Mouse (Mus musculus) stomach, embryonic 16.5 days (tissue): ENCODE data around the gene Rps6kc1. TPM values are rescaled to one million over a fixed set of nuclear protein-coding genes. Genes with fewer than 3 reads are reported as not detected.

ENCODE experiments used
- ATAC-seq: fragments of 200-750 bp; cut with Nextera tagmentation; 2 replicates; pipeline ENCODE4 v1.8.0; 2017; ENCODE audit warnings: moderate number of reproducible peaks, moderate TSS enrichment; ENCODE audit not compliant: insufficient read depth, low FRiP score
- H3K27ac ChIP-seq: fragments of 300-500 bp; sonication (generic); 2 replicates; pipeline ENCODE4 v1.5.1; 2014; ENCODE audit warnings: low read length
- H3K27me3 ChIP-seq: fragments of 300-500 bp; sonication (generic); 2 replicates; pipeline ENCODE4 v1.6.1; 2014; ENCODE audit warnings: low read length, control low read depth, mixed read lengths; ENCODE audit not compliant: control insufficient read depth, insufficient read depth
- H3K36me3 ChIP-seq: fragments of 300-500 bp; sonication (generic); 2 replicates; pipeline ENCODE4 v1.6.1; 2014; ENCODE audit warnings: low read length; ENCODE audit not compliant: control insufficient read depth, insufficient read depth
- H3K4me1 ChIP-seq: fragments of 300-500 bp; sonication (generic); 2 replicates; pipeline ENCODE4 v1.6.1; 2014; ENCODE audit warnings: low read length, control low read depth, mixed read lengths; ENCODE audit not compliant: control insufficient read depth, insufficient read depth
- H3K4me2 ChIP-seq: fragments of 300-500 bp; sonication (generic); 2 replicates; pipeline ENCODE4 v1.6.1; 2014; ENCODE audit warnings: low read depth, low read length, mixed read lengths
- H3K4me3 ChIP-seq: fragments of 300-500 bp; sonication (generic); replicated peaks from 2 replicates; pipeline ENCODE4 v1.5.1; 2014; ENCODE audit warnings: mild to moderate bottlenecking, low read length
- H3K9ac ChIP-seq: fragments of 300-500 bp; sonication (generic); 2 replicates; pipeline ENCODE4 v1.6.1; 2014; ENCODE audit warnings: low read length
- H3K9me3 ChIP-seq: fragments of 300-500 bp; sonication (generic); replicated peaks from 2 replicates; pipeline ENCODE4 v1.6.1; 2016; ENCODE audit warnings: low read length, control low read depth; ENCODE audit not compliant: control insufficient read depth
- WGBS: fragments of 180-500 bp; shearing (Covaris S2); extraction: QIAGEN DNeasy Blood & Tissue Kit; methylation state at CpG from one replicate; pipeline ENCODE4 v1.1.7; 2014; 5-methylcytosine and 5-hydroxymethylcytosine counted together
- polyA plus RNA-seq: library from polyadenylated mRNA; unstranded; fragments of >200 nt; fragmentation: Nextera tagmentation; extraction: Ambion mirVana; gene quantifications from 2 replicates; pipeline ENCODE4 v1.2.1, GENCODE M21; 2015

Gene Rps6kc1
- polyA plus RNA-seq, 1 experiment from 2014 or later = 12.6 TPM

GRCm38 (mm10) chr1:190664767-190665489 is 246.6 kb downstream of the Rps6kc1 start:
- Histone ChIP-seq H3K4me3 (no peak overlapping the region), H3K27ac (no peak overlapping the region), H3K9ac (no peak overlapping the region), H3K9me3 (no peaks in the 10 kb centered on the region), H3K36me3 (no peaks in the 10 kb centered on the region), H3K4me2 (no peak overlapping the region), H3K4me1 (no peaks in the 10 kb centered on the region), H3K27me3 (no peaks in the 10 kb centered on the region)
- ATAC-seq = peak; percentile 33; the same call in 1 of the 2 replicates
- WGBS = 83% methylated on average over 21 of the region's 21 CpGs

- no peaks in the 10 kb centered on the region for H3K9me3 ChIP-seq
Observed at GRCm38 (mm10) chr1:190663996-190664395, 247.6 kb downstream of the Rps6kc1 start.

GRCm38 (mm10) chr1:190662736-190663135 is 248.8 kb downstream of the Rps6kc1 start:
- WGBS = 71% methylated on average over 5 of the region's 5 CpGs
- no peaks in the 10 kb centered on the region for H3K9me3 ChIP-seq
- no peak overlapping the region for H3K9ac ChIP-seq
- H3K27me3 ChIP-seq = no peaks in the 10 kb centered on the region
- H3K4me2 ChIP-seq = no peak overlapping the region
- no peaks in the 10 kb centered on the region for H3K36me3 ChIP-seq
- H3K4me3 ChIP-seq = no peak overlapping the region
- no peaks in the 10 kb centered on the region for H3K4me1 ChIP-seq
- no peak for ATAC-seq
- H3K27ac ChIP-seq = no peak overlapping the region

More at GRCm38 (mm10) chr1:190663996-190664395, 247.6 kb downstream of the Rps6kc1 start:
- WGBS = 89% methylated on average over 4 of the region's 4 CpGs
- ATAC-seq = no peak
- H3K27ac ChIP-seq = no peak overlapping the region
- H3K27me3 ChIP-seq = no peaks in the 10 kb centered on the region
- H3K9ac ChIP-seq = no peak overlapping the region
- no peaks in the 10 kb centered on the region for H3K4me1 ChIP-seq
- no peak overlapping the region for H3K4me2 ChIP-seq
- no peaks in the 10 kb centered on the region for H3K36me3 ChIP-seq
- no peak overlapping the region for H3K4me3 ChIP-seq

GRCm38 (mm10) chr1:190661764-190662163 is 249.8 kb downstream of the Rps6kc1 start:
- Histone ChIP-seq H3K27ac (no peak overlapping the region), H3K4me3 (no peak overlapping the region), H3K9ac (no peak overlapping the region), H3K4me1 (no peaks in the 10 kb centered on the region), H3K27me3 (no peaks in the 10 kb centered on the region), H3K9me3 (no peaks in the 10 kb centered on the region), H3K4me2 (no peak overlapping the region), H3K36me3 (no peaks in the 10 kb centered on the region)
- WGBS = 51% methylated on average over 4 of the region's 4 CpGs
- no peak for ATAC-seq

GRCm38 (mm10) chr1:190661249-190661648 is 250.3 kb downstream of the Rps6kc1 start:
- Histone ChIP-seq H3K9ac (no peak overlapping the region), H3K27ac (no peak overlapping the region), H3K36me3 (no peaks in the 10 kb centered on the region), H3K27me3 (no peaks in the 10 kb centered on the region), H3K4me3 (no peak overlapping the region), H3K9me3 (no peaks in the 10 kb centered on the region), H3K4me1 (no peaks in the 10 kb centered on the region), H3K4me2 (no peak overlapping the region)
- WGBS = 63% methylated on average over 15 of the region's 15 CpGs
- ATAC-seq = no peak

GRCm38 (mm10) chr1:190659722-190660502 is 251.7 kb downstream of the Rps6kc1 start:
- H3K27ac ChIP-seq = no peak overlapping the region
- no peak for ATAC-seq
- H3K9me3 ChIP-seq = no peaks in the 10 kb centered on the region
- no peak overlapping the region for H3K4me2 ChIP-seq
- WGBS = 78% methylated on average over 17 of the region's 17 CpGs
- H3K9ac ChIP-seq = no peak overlapping the region
- no peaks in the 10 kb centered on the region for H3K36me3 ChIP-seq
- no peaks in the 10 kb centered on the region for H3K27me3 ChIP-seq
- no peaks in the 10 kb centered on the region for H3K4me1 ChIP-seq
- H3K4me3 ChIP-seq = no peak overlapping the region

GRCm38 (mm10) chr1:190658266-190658665 is 253.3 kb downstream of the Rps6kc1 start:
- no peaks in the 10 kb centered on the region for H3K27me3 ChIP-seq
- no peak for ATAC-seq
- no peaks in the 10 kb centered on the region for H3K36me3 ChIP-seq

GRCm38 (mm10) chr1:190656089-190656488 is 255.5 kb downstream of the Rps6kc1 start:
- no peak overlapping the region for H3K9ac ChIP-seq
- H3K4me1 ChIP-seq = no peaks in the 10 kb centered on the region
- ATAC-seq = no peak
- no peak overlapping the region for H3K27ac ChIP-seq
- no peak overlapping the region for H3K4me2 ChIP-seq
- 67% methylated on average over 9 of the region's 9 CpGs for WGBS
- H3K27me3 ChIP-seq = no peaks in the 10 kb centered on the region
- H3K4me3 ChIP-seq = no peak overlapping the region
- no peaks in the 10 kb centered on the region for H3K9me3 ChIP-seq
- no peaks in the 10 kb centered on the region for H3K36me3 ChIP-seq

More at GRCm38 (mm10) chr1:190658266-190658665, 253.3 kb downstream of the Rps6kc1 start:
- WGBS = 90% methylated on average over 13 of the region's 13 CpGs
- no peaks in the 10 kb centered on the region for H3K4me1 ChIP-seq
- H3K4me3 ChIP-seq = no peak overlapping the region
- no peak overlapping the region for H3K4me2 ChIP-seq
- H3K27ac ChIP-seq = no peak overlapping the region
- no peak overlapping the region for H3K9ac ChIP-seq
- no peaks in the 10 kb centered on the region for H3K9me3 ChIP-seq

- no peaks in the 10 kb centered on the region for H3K9me3 ChIP-seq
- ATAC-seq = no peak
- no peaks in the 10 kb centered on the region for H3K4me1 ChIP-seq
- no peak overlapping the region for H3K4me3 ChIP-seq
- no peaks in the 10 kb centered on the region for H3K36me3 ChIP-seq
- H3K4me2 ChIP-seq = no peak overlapping the region
- H3K9ac ChIP-seq = no peak overlapping the region
- WGBS = 78% methylated on average over 7 of the region's 7 CpGs
- no peaks in the 10 kb centered on the region for H3K27me3 ChIP-seq
- no peak overlapping the region for H3K27ac ChIP-seq
Observed at GRCm38 (mm10) chr1:190655651-190656050, 255.9 kb downstream of the Rps6kc1 start.
